Mouse (Mus musculus): Measurements from ENCODE around the gene Antxrl.
A peak's percentile ranks its signal among the peaks of the same experiment; 100 is the strongest.

Gene Antxrl

GRCm38 (mm10) chr14:34104892-34105291 is 52.4 kb downstream of the Antxrl start:
- DNase-seq: peak; percentile 77 to 84

GRCm38 (mm10) chr14:34106389-34107062 is 54.0 kb downstream of the Antxrl start:
- peak; percentile 61 to 62 for DNase-seq

- no peak for DNase-seq
Measured at GRCm38 (mm10) chr14:34107594-34107993, 55.1 kb downstream of the Antxrl start.

GRCm38 (mm10) chr14:34114311-34114710 is 61.8 kb downstream of the Antxrl start:
- no peak for DNase-seq

- DNase-seq: no peak
Measured at GRCm38 (mm10) chr14:34119046-34119723, 66.7 kb downstream of the Antxrl start.

- DNase-seq: no peak
Measured at GRCm38 (mm10) chr14:34120016-34120910, 67.8 kb downstream of the Antxrl start.

- DNase-seq: no peak
Measured at GRCm38 (mm10) chr14:34120923-34121351, 68.4 kb downstream of the Antxrl start.

GRCm38 (mm10) chr14:34121691-34122090 is 69.2 kb downstream of the Antxrl start:
- no peak for DNase-seq

Data from kidney, postnatal 25 days (tissue).